Mouse (Mus musculus): ENCODE results near the gene Hyal1.

Gene Hyal1

GRCm38 (mm10) chr9:107599433-107599832 lies 22.7 kb downstream of the Hyal1 start:
- no peak for DNase-seq

- DNase-seq, result peak; percentile 73 to 74
These were observed 23.1 kb downstream of the Hyal1 start for GRCm38 (mm10) chr9:107599842-107600241.

- peak; percentile 42 to 63 for DNase-seq
These were observed 24.0 kb downstream of the Hyal1 start for GRCm38 (mm10) chr9:107600745-107601144.

- no peak for DNase-seq
These were observed 24.5 kb downstream of the Hyal1 start for GRCm38 (mm10) chr9:107601275-107601674.

GRCm38 (mm10) chr9:107602068-107602648 lies 25.4 kb downstream of the Hyal1 start:
- peak; percentile 98 to 100 for DNase-seq

GRCm38 (mm10) chr9:107603251-107603650 lies 26.5 kb downstream of the Hyal1 start:
- no peak for DNase-seq

GRCm38 (mm10) chr9:107605041-107605661 lies 28.4 kb downstream of the Hyal1 start:
- no peak for DNase-seq

- no peak for DNase-seq
These were observed 29.9 kb downstream of the Hyal1 start for GRCm38 (mm10) chr9:107606591-107606990.

GRCm38 (mm10) chr9:107607036-107607435 lies 30.3 kb downstream of the Hyal1 start:
- DNase-seq, result no peak

GRCm38 (mm10) chr9:107607653-107608245 lies 31.0 kb downstream of the Hyal1 start:
- DNase-seq, result peak in 1 of 2 experiments; percentile 19

GRCm38 (mm10) chr9:107608741-107609432 lies 32.2 kb downstream of the Hyal1 start, which contains the start of gene Sema3b:
Gene Sema3b (minus strand): TSS chr9:107609229.
- no peak for DNase-seq

- DNase-seq, result no peak
These were observed 32.7 kb downstream of the Hyal1 start for GRCm38 (mm10) chr9:107609433-107609830.

GRCm38 (mm10) chr9:107611456-107612190 lies 34.9 kb downstream of the Hyal1 start:
- no peak for DNase-seq

GRCm38 (mm10) chr9:107612191-107612944 lies 35.6 kb downstream of the Hyal1 start:
- peak; percentile 100 for DNase-seq

- DNase-seq, result peak; percentile 56 to 72
These were observed 36.3 kb downstream of the Hyal1 start for GRCm38 (mm10) chr9:107612945-107613569.

GRCm38 (mm10) chr9:107615035-107615434 lies 38.3 kb downstream of the Hyal1 start:
- DNase-seq, result no peak

- no peak for DNase-seq
These were observed 40.7 kb downstream of the Hyal1 start for GRCm38 (mm10) chr9:107617461-107617860.

- DNase-seq, result peak in 1 of 2 experiments; percentile 17
These were observed 41.4 kb downstream of the Hyal1 start for GRCm38 (mm10) chr9:107618098-107618497.

- DNase-seq, result peak in 1 of 2 experiments; percentile 39
These were observed 42.2 kb downstream of the Hyal1 start for GRCm38 (mm10) chr9:107618778-107619545.

- no peak for DNase-seq
These were observed 42.8 kb downstream of the Hyal1 start for GRCm38 (mm10) chr9:107619546-107619879.

- peak; percentile 42 for DNase-seq
These were observed 44.2 kb downstream of the Hyal1 start for GRCm38 (mm10) chr9:107620954-107621353.

All from cerebellum, postnatal 10 days (tissue).